Mouse (Mus musculus): ENCODE data around the gene Olfr959. TPM values are rescaled to one million over a fixed set of nuclear protein-coding genes. Genes with fewer than 3 reads are reported as not detected.

The Olfr959 gene
- total and polyA plus RNA-seq, 3 experiments = not detected

DNA sequence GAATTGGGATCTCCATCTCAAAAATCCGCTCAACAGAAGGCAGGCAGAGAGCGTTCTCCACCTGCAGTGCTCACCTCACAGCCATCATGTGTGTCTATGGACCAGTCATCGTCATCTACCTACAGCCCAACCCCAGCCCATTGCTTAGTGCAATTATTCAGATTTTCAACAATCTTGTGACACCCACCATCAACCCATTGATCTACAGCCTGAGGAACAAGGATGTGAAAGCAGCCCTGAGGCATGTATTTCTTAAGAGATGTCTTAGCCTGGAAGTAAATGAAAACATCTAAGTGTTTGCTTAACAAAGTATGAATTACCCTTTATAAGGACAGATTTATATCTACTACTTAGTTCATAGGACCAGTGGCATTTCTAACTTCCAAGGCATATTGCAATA lies 48.4 kb upstream of the Olfr959 start:
- H3K4me1 ChIP-seq (ENCODE audit: control insufficient read depth in 1 of 2, insufficient read depth in 2 of 2) = peaks cover 0 to 4% of the 10 kb centered on the region in 2 experiments; a peak in 2 of 4 replicates
- no peak for DNase-seq (ENCODE audit: extremely low read depth)
- TF ChIP-seq ETS1 (conservative IDR thresholded peaks at IDR 0.05; ENCODE audit: low read depth, low read length) (no peak), MXI1 (IDR thresholded peaks at IDR 0.05; ENCODE audit: low read depth, low read length) (no peak), ZNF384 (IDR thresholded peaks at IDR 0.05; ENCODE audit: low read depth, low read length) (no peak)
- no peaks in the 10 kb centered on the region for H3K36me3 ChIP-seq (replicated peaks in 1 of 2; ENCODE audit: control insufficient read depth in 1 of 2, insufficient read depth in 1 of 2, low read length in 1 of 2)
- no peak overlapping the region for H3K27ac ChIP-seq (ENCODE audit: insufficient read depth, low read depth)
- in situ Hi-C loops (cut with MboI; ENCODE audit: low pct_ligation_motif_present, low pct_unique_long_range_greater_than_20kb, low sequenced_read_pairs) (no loop called here), dilution Hi-C loops (cut with MboI; ENCODE audit: extremely low pct_ligation_motif_present, extremely low pct_unique_long_range_greater_than_20kb, low sequenced_read_pairs) (no loop called here)
- H3K79me2 ChIP-seq (replicated peaks; ENCODE audit: control insufficient read depth, extremely low read depth, insufficient read depth, poor library complexity, severe bottlenecking) = no peaks in the 10 kb centered on the region
- H3K9ac ChIP-seq (ENCODE audit: insufficient read depth, low read depth) = no peak overlapping the region
- H3K4me3 ChIP-seq (replicated peaks in 1 of 3; ENCODE audit: low read depth in 2 of 3, low read length in 2 of 3, poor library complexity in 1 of 3) = no peak overlapping the region
- H3K4me2 ChIP-seq (ENCODE audit: insufficient read depth, low read depth, poor library complexity, severe bottlenecking) = no peak overlapping the region
- H3K27me3 ChIP-seq (replicated peaks) = no peaks in the 10 kb centered on the region
- no peaks in the 10 kb centered on the region for H3K9me3 ChIP-seq (replicated peaks; ENCODE audit: low read length)

DNA sequence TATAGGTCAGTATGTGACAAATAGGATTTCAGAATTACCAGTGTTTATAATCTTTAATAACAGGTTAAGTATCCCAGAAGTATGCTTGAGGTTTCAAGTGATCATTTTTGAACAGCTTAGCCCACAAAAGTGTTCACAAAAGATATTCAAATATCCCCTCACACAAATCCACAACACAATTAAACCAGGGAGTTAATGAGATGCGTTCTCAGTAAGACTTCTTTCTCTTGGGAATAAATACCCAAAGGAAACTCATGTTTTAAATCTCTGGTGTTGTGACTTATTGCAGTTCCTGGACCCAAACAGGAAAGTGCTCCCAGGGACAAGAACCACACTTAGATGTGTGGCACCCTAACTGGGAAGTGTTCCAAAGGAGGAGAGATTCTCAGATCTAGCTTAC lies 45.7 kb upstream of the Olfr959 start, which contains the start of gene Olfr960:
Olfr960 (plus strand) TSS at position 301 of the 400 bp plus-strand sequence.
- TF ChIP-seq KAT2A (IDR thresholded peaks at IDR 0.05; ENCODE audit: insufficient replicate concordance, low read length) (no peak), ZNF384 (IDR thresholded peaks at IDR 0.05; ENCODE audit: low read depth, low read length) (no peak), BHLHE40 (IDR thresholded peaks at IDR 0.05; ENCODE audit: low read depth, low read length) (no peak), MEF2A (IDR thresholded peaks at IDR 0.05; ENCODE audit: borderline replicate concordance, low read depth, low read length) (no peak), JUN (IDR thresholded peaks at IDR 0.05; ENCODE audit: insufficient read depth, low read depth, low read length) (no peak), GABPA (IDR thresholded peaks at IDR 0.05; ENCODE audit: insufficient replicate concordance, low read depth, low read length) (no peak), PAX5 (IDR thresholded peaks at IDR 0.05; ENCODE audit: low read length) (no peak), EP300 (IDR thresholded peaks at IDR 0.05; ENCODE audit: low read length) (no peak), TCF12 (IDR thresholded peaks at IDR 0.05; ENCODE audit: low read depth, low read length) (no peak), MAX (IDR thresholded peaks at IDR 0.05; ENCODE audit: low read length) (no peak), ZMIZ1 (IDR thresholded peaks at IDR 0.05; ENCODE audit: low read depth, low read length) (no peak), MAZ (IDR thresholded peaks at IDR 0.05; ENCODE audit: low read depth, low read length) (no peak), JUND (conservative IDR thresholded peaks at IDR 0.05; ENCODE audit: low read depth, low read length) (no peak), NELFE (IDR thresholded peaks at IDR 0.05; ENCODE audit: low read depth, low read length) (no peak), ZC3H11A (IDR thresholded peaks at IDR 0.05; ENCODE audit: low read depth, low read length) (no peak)
- H3K27me3 ChIP-seq (replicated peaks) = no peaks in the 10 kb centered on the region
- no peaks in the 10 kb centered on the region for H3K4me1 ChIP-seq (ENCODE audit: control insufficient read depth in 1 of 2, insufficient read depth in 2 of 2)
- no peaks in the 10 kb centered on the region for H3K9me3 ChIP-seq (replicated peaks; ENCODE audit: low read length)
- no peak within 1 kb of the TSS for H3K4me2 ChIP-seq (ENCODE audit: insufficient read depth, low read depth, poor library complexity, severe bottlenecking)
- H3K4me3 ChIP-seq (replicated peaks in 1 of 3; ENCODE audit: low read depth in 2 of 3, low read length in 2 of 3, poor library complexity in 1 of 3) = no peak within 1 kb of the TSS
- H3K79me2 ChIP-seq (replicated peaks; ENCODE audit: control insufficient read depth, extremely low read depth, insufficient read depth, poor library complexity, severe bottlenecking) = no peaks in the 10 kb centered on the region
- dilution Hi-C loops (cut with MboI; ENCODE audit: extremely low pct_ligation_motif_present, extremely low pct_unique_long_range_greater_than_20kb, low sequenced_read_pairs) = no loop called here
- in situ Hi-C loops (cut with MboI; ENCODE audit: low pct_ligation_motif_present, low pct_unique_long_range_greater_than_20kb, low sequenced_read_pairs) = no loop called here
- H3K9ac ChIP-seq (ENCODE audit: insufficient read depth, low read depth) = no peak within 1 kb of the TSS
- H3K27ac ChIP-seq (ENCODE audit: insufficient read depth, low read depth) = no peak within 1 kb of the TSS
- H3K36me3 ChIP-seq (replicated peaks in 1 of 2; ENCODE audit: control insufficient read depth in 1 of 2, insufficient read depth in 1 of 2, low read length in 1 of 2) = no peaks in the 10 kb centered on the region
- no peak for DNase-seq (ENCODE audit: extremely low read depth)
